Mouse (Mus musculus) embryonic fibroblast, embryonic 13.5 days (primary cell): Measurements from ENCODE around the gene Kcnip1. TPM values are rescaled to one million over a fixed set of nuclear protein-coding genes. Genes with fewer than 3 reads are reported as not detected.

Experiments used
- H3K27ac ChIP-seq: 2 replicates; pipeline ENCODE4 v1.5.1; 2012; ENCODE audit warnings: low read length, control low read depth, inconsistent platforms; ENCODE audit not compliant: insufficient read depth
- H3K4me1 ChIP-seq: 2 replicates; pipeline ENCODE4 v1.6.1; 2011; ENCODE audit warnings: low read length; ENCODE audit not compliant: control insufficient read depth, insufficient read depth
- H3K4me3 ChIP-seq: 2 replicates; pipeline ENCODE4 v1.5.1; 2011; ENCODE audit warnings: mild to moderate bottlenecking, control low read depth, low read length; ENCODE audit not compliant: insufficient read depth
- CTCF ChIP-seq: IDR thresholded peaks from 2 replicates; pipeline ENCODE4 v1.5.1; 2011; ENCODE audit warnings: mild to moderate bottlenecking, control low read depth, low read length, moderate library complexity, borderline replicate concordance; ENCODE audit not compliant: insufficient read depth
- POLR2A ChIP-seq: IDR thresholded peaks from 2 replicates; pipeline ENCODE4 v1.6.1; 2011; ENCODE audit warnings: low read depth, mild to moderate bottlenecking, control low read depth, low read length, moderate library complexity
- polyA plus RNA-seq: library from polyadenylated mRNA; stranded (reverse); fragments of >200 nt; gene quantifications from 2 replicates; pipeline ENCODE4 v1.2.4, GENCODE M21; 2011; ENCODE audit warnings: low read depth; ENCODE audit not compliant: missing spikeins, insufficient read length

Gene Kcnip1
- polyA plus RNA-seq, 1 experiment: 2.7 TPM

- H3K4me1 ChIP-seq: no peaks in the 10 kb centered on the region
- no peak overlapping the region for H3K27ac ChIP-seq
- no peak overlapping the region for H3K4me3 ChIP-seq
- TF ChIP-seq CTCF (no peak), POLR2A (no peak)
Observed at GRCm38 (mm10) chr11:33993496-33993895, 544 bp upstream of the Kcnip1 start.

- no peak for TF ChIP-seq POLR2A
- no peak for TF ChIP-seq CTCF
- Histone ChIP-seq H3K4me1 (no peaks in the 10 kb centered on the region), H3K27ac (no peak overlapping the region), H3K4me3 (no peak overlapping the region)
Observed at GRCm38 (mm10) chr11:33990002-33990401, 3.0 kb downstream of the Kcnip1 start.

GRCm38 (mm10) chr11:33986525-33986924 lies 6.4 kb downstream of the Kcnip1 start:
- H3K4me1 ChIP-seq: no peaks in the 10 kb centered on the region
- no peak for TF ChIP-seq CTCF
- TF ChIP-seq POLR2A: no peak
- no peak overlapping the region for H3K27ac ChIP-seq
- H3K4me3 ChIP-seq: no peak overlapping the region

- Histone ChIP-seq H3K27ac (no peak overlapping the region), H3K4me1 (peaks cover 4% of the 10 kb centered on the region; the same call in 1 of the 2 replicates), H3K4me3 (no peak overlapping the region)
- TF ChIP-seq CTCF (no peak), POLR2A (no peak)
Observed at GRCm38 (mm10) chr11:33980146-33980545, 12.8 kb downstream of the Kcnip1 start.

- no peak for TF ChIP-seq POLR2A
- no peak for TF ChIP-seq CTCF
- Histone ChIP-seq H3K4me1 (no peaks in the 10 kb centered on the region), H3K4me3 (no peak overlapping the region), H3K27ac (no peak overlapping the region)
Observed at GRCm38 (mm10) chr11:33975121-33975520, 17.8 kb downstream of the Kcnip1 start.

GRCm38 (mm10) chr11:33974341-33975040 lies 18.5 kb downstream of the Kcnip1 start:
- Histone ChIP-seq H3K4me1 (no peaks in the 10 kb centered on the region), H3K4me3 (no peak overlapping the region), H3K27ac (no peak overlapping the region)
- TF ChIP-seq CTCF: no peak
- no peak for TF ChIP-seq POLR2A

- H3K27ac ChIP-seq: no peak overlapping the region
- H3K4me1 ChIP-seq: no peaks in the 10 kb centered on the region
- H3K4me3 ChIP-seq: no peak overlapping the region
- no peak for TF ChIP-seq POLR2A
- TF ChIP-seq CTCF: no peak
Observed at GRCm38 (mm10) chr11:33972114-33972513, 20.8 kb downstream of the Kcnip1 start.

GRCm38 (mm10) chr11:33969199-33969598 lies 23.8 kb downstream of the Kcnip1 start:
- no peak overlapping the region for H3K27ac ChIP-seq
- H3K4me1 ChIP-seq: no peaks in the 10 kb centered on the region
- no peak overlapping the region for H3K4me3 ChIP-seq
- TF ChIP-seq CTCF (no peak), POLR2A (no peak)

- Histone ChIP-seq H3K27ac (no peak overlapping the region), H3K4me3 (no peak overlapping the region), H3K4me1 (0 out of 2 replicates have a peak, but pooled peaks cover under 1% of the 10 kb centered on the region)
- TF ChIP-seq POLR2A (no peak), CTCF (no peak)
Observed at GRCm38 (mm10) chr11:33967708-33968107, 25.2 kb downstream of the Kcnip1 start.

- no peak for TF ChIP-seq CTCF
- TF ChIP-seq POLR2A: no peak
- H3K4me1 ChIP-seq: 0 out of 2 replicates have a peak, but pooled peaks cover 2% of the 10 kb centered on the region
- no peak overlapping the region for H3K4me3 ChIP-seq
- no peak overlapping the region for H3K27ac ChIP-seq
Observed at GRCm38 (mm10) chr11:33965380-33965779, 27.6 kb downstream of the Kcnip1 start.
